Mouse (Mus musculus) spleen, postnatal 0 days (tissue): ENCODE data around the gene Uchl4. TPM values are rescaled to one million over a fixed set of nuclear protein-coding genes. Genes with fewer than 3 reads are reported as not detected.

Experiments used
- polyA plus RNA-seq: library from polyadenylated mRNA; unstranded; fragments of >200 nt; fragmentation: Nextera tagmentation; extraction: Ambion mirVana; gene quantifications from 2 replicates; pipeline ENCODE4 v1.2.1, GENCODE M21; 2015

Gene Uchl4
- 1.9 and 2.2 TPM in 2 replicates for polyA plus RNA-seq

DNA sequence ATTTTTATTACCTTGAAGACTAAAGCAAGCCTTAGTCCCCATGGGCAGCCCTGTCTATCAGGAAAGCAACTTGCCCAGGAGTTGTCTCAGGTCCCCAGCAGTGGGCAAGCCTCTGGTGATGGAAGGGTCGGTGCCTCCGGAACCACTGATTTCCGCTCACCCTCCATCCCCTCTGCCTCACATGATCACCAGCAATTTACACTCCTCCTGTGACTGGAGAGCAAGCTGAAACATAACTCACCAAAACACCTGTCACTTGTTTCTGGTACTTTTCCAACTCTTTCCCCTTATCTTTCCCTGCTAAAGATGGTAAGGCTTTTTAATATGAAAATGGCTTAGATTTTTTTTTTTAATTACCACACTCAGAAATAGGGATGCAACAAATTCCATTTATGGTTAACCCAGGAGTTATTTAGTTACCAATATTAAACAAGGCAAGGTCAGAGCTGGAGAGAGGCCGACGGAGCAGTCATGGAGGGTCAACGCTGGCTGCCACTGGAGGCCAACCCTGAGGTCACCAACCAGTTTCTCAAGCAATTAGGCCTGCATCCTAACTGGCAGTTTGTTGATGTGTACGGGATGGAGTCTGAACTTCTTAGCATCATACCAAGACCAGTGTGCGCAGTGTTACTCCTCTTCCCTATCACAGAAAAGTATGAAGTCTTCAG, at the start of gene Uchl4:
Gene Uchl4, plus strand, starts transcription at position 434 of the 668 bp plus-strand sequence.

DNA sequence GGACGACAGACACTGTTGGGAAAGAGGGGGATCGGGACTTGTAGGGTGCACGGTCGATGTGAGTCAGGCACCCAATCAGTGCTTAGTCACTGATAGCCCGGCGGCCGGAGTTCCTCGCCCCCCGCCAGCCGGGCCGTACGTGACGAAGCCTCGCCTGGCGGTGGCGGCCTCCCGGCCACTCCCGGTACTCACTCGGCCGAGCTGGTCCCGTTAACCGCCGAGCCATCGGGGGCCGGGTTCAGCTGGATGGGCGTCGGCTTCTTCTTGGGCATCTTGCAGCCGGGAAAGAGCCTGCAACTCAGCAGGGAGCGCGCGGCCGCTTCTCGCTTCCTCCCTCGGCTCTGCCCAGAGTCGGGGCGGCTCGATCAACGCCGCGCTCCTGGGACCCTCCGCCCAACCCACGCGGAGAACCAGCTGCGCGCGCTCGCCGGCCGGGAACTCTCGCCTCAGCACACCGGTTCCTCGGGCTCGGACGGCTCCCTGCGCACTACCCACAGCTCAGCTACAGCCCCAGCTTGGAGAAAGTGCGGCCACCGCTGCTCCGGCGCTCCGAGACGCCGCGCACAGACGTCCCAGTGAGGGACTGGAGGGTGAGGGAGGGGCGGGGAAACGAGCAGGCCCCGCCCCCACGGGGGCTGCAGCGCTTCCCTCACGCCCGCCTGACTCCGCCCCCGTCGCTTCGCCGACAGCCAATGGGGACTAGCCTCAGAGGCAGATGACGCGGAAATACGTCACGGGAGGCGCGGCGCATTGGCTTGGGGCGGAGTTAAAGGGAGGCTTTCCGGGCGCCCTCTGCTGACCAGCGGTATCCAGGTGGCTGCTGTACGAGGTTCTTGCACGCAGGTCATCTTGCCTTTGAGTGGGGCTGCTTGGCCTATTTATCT, 18.3 kb downstream of the Uchl4 start, which contains the start of gene Map2k1:
Gene Map2k1, minus strand, starts transcription at position 611 of the 884 bp plus-strand sequence.

DNA sequence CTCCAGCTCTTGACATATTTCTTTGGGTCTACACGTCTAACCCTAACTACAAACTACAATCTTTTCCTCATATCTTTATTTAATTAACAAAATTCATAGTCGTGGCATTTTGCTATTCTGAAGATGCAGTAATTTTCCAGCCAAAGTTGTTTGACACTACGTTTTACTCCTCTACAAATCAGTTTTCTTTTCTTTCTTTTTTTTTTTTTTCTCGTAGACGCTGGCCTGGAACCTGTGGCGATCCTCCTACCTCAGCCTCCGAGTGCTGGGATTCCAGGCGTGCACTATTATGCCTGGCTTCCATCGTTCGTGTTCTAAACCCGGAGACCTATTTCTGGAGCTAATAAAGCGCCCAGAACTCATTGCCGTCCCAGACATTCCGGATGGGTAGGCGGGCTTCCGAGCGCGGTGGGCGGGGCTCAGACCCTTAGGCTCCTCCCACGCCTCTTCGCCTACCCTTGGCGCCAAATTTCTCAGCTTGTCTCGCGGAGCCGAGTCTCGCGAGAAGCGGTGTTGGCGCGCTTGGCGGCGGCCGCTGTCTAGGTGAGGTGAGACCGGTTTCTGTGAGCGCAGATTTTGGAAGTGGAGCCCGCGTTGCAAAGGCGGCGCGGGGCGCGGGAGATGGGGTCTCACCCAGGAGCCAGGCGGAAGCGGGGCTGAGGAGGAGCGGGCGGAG, 46.2 kb downstream of the Uchl4 start, which contains the start of gene Tipin:
Gene Tipin, plus strand, starts transcription at position 477 of the 676 bp plus-strand sequence.

Other genes with a start within 250 kb of the Uchl4 start
- gene Smad6, start 213.1 kb upstream of the Uchl4 start, polyA plus RNA-seq, result 1.6 and 3.1 TPM in 2 replicates
- 0.12 and 0.24 TPM in 2 replicates for gene Lctl, start 118.1 kb upstream of the Uchl4 start, polyA plus RNA-seq
- 14.3 and 15.7 TPM in 2 replicates for gene Zwilch, start 62.1 kb upstream of the Uchl4 start, polyA plus RNA-seq
- gene Rpl4, start 61.8 kb upstream of the Uchl4 start, polyA plus RNA-seq, result 966 and 1,011 TPM in 2 replicates
- 23.0 and 27.1 TPM in 2 replicates for gene Snapc5, start 55.9 kb upstream of the Uchl4 start, polyA plus RNA-seq
- 31.9 and 39.4 TPM in 2 replicates for gene Map2k1, start 18.4 kb downstream of the Uchl4 start, polyA plus RNA-seq
- 296 and 327 TPM in 2 replicates for gene Tipin, start 46.4 kb downstream of the Uchl4 start, polyA plus RNA-seq
- 7.3 and 8.0 TPM in 2 replicates for gene Dis3l, start 106.1 kb downstream of the Uchl4 start, polyA plus RNA-seq
- gene Megf11, start 150.4 kb downstream of the Uchl4 start, polyA plus RNA-seq, result 0.54 and 0.80 TPM in 2 replicates